Mouse (Mus musculus): Measurements from ENCODE around the gene Lrwd1. TPM values are rescaled to one million over a fixed set of nuclear protein-coding genes. Genes with fewer than 3 reads are reported as not detected.

Lrwd1 gene
- total and polyA plus RNA-seq, 3 experiments: 98.2 to 133 TPM; not detected in 1

DNA sequence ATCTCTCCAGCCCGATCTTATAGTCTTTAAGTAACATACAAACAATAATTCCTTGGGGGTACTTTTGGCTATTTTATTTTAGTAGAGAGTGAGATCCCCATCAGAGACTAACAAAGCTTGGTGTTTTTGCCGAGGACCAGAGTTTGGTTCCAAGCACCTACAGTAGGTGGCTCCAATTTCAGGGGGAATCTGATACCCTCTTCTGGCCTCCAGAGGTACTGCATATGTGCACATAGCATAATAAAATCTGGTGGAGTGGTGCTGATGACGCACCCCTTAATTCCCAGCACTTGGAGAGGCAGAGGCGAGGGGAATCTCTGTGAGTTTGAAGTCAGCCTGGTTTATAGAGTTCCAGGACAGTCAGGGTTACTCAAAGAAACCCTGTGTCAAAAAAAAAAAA lies 53.5 kb downstream of the Lrwd1 start:
- H3K36me3 ChIP-seq (ENCODE audit: control insufficient read depth in 1 of 2, insufficient read depth in 2 of 2, low read length in 2 of 2): peaks cover 0 to 3% of the 10 kb centered on the region in 2 experiments; a peak in 2 of 4 replicates
- no peak overlapping the region for H3K9ac ChIP-seq (ENCODE audit: control insufficient read depth, low read depth, low read length, poor library complexity, severe bottlenecking)
- no peaks in the 10 kb centered on the region for H3K9me3 ChIP-seq (replicated peaks; ENCODE audit: insufficient read depth, low read length)
- H3K27ac ChIP-seq (ENCODE audit: control insufficient read depth, low read depth, low read length): no peak overlapping the region
- no peaks in the 10 kb centered on the region for H3K27me3 ChIP-seq (ENCODE audit: control insufficient read depth in 1 of 2, insufficient read depth in 2 of 2, low read length in 2 of 2)
- no peaks in the 10 kb centered on the region for H3K79me2 ChIP-seq (ENCODE audit: control insufficient read depth, insufficient read depth, low read length, poor library complexity)
- no peak for TF ChIP-seq MAZ (IDR thresholded peaks at IDR 0.05; ENCODE audit: low read depth, low read length)
- TF ChIP-seq MYB (IDR thresholded peaks at IDR 0.05; ENCODE audit: low read depth, low read length): no peak
- TF ChIP-seq USF1 (IDR thresholded peaks at IDR 0.05; ENCODE audit: low read depth, low read length): no peak
- TF ChIP-seq HCFC1 (IDR thresholded peaks at IDR 0.05; ENCODE audit: low read depth, low read length): no peak
- TF ChIP-seq UBTF (IDR thresholded peaks at IDR 0.05; ENCODE audit: borderline replicate concordance, insufficient read depth, low read depth, low read length): no peak
- TF ChIP-seq NELFE (IDR thresholded peaks at IDR 0.05; ENCODE audit: low read depth, low read length): no peak
- TF ChIP-seq GATA1 (IDR thresholded peaks at IDR 0.05; ENCODE audit: low read depth, low read length): no peak
- TF ChIP-seq ELF1 (IDR thresholded peaks at IDR 0.05; ENCODE audit: low read depth, low read length): no peak
- no peak for TF ChIP-seq E2F4 (IDR thresholded peaks at IDR 0.05; ENCODE audit: borderline replicate concordance, low read depth, low read length)
- peak; percentile 24 for TF ChIP-seq RAD21 (IDR thresholded peaks at IDR 0.05; ENCODE audit: low read depth, low read length)
- TF ChIP-seq SMC3 (IDR thresholded peaks at IDR 0.05; ENCODE audit: low read depth, low read length): peak; percentile 50
- peak; percentile 40 to 80 (median 72) for TF ChIP-seq CTCF (IDR thresholded peaks at IDR 0.05 in 2 of 3, conservative IDR thresholded peaks at IDR 0.05 in 1 of 3; ENCODE audit: control insufficient read depth in 1 of 3, insufficient read depth in 1 of 3, low read depth in 2 of 3, low read length in 3 of 3, poor library complexity in 1 of 3, severe bottlenecking in 1 of 3)
- TF ChIP-seq CHD1 (IDR thresholded peaks at IDR 0.05; ENCODE audit: low read depth, low read length): no peak
- no peak overlapping the region for H3K4me3 ChIP-seq (ENCODE audit: control insufficient read depth in 1 of 2, insufficient read depth in 1 of 2, low read depth in 2 of 2, low read length in 2 of 2)
- H3K4me1 ChIP-seq (ENCODE audit: control insufficient read depth in 1 of 2, insufficient read depth in 2 of 2, low read length in 2 of 2): peaks cover 4 to 17% of the 10 kb centered on the region in 2 experiments
- peak; percentile 66 for DNase-seq (ENCODE audit: low read depth, low spot score)

DNA sequence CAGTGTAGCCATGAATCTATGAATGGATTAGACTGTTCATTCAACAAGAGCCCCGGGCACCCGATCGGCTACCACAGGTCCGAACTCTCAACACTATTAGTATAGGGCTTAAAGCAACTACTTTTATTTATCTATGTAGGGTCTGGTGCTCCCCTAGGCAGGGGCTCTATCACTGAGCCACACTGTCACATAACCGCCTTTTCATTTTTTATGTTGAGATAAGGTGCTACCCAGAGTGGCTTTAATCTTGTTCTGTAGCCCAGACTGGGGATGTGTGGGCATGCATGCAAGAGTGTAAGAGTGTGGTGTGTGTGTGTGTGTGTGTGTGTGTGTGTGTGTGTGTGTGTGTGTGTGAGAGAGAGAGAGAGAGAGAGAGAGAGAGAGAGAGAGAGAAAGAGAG lies 57.7 kb downstream of the Lrwd1 start:
- Histone ChIP-seq H3K4me1 (ENCODE audit: control insufficient read depth in 1 of 2, insufficient read depth in 2 of 2, low read length in 2 of 2) (peaks cover 5 to 18% of the 10 kb centered on the region in 2 experiments), H3K4me3 (ENCODE audit: control insufficient read depth in 1 of 2, insufficient read depth in 1 of 2, low read depth in 2 of 2, low read length in 2 of 2) (no peak overlapping the region), H3K9me3 (replicated peaks; ENCODE audit: insufficient read depth, low read length) (no peaks in the 10 kb centered on the region), H3K36me3 (ENCODE audit: control insufficient read depth in 1 of 2, insufficient read depth in 2 of 2, low read length in 2 of 2) (peaks cover 0 to 6% of the 10 kb centered on the region in 2 experiments; a peak in 2 of 4 replicates), H3K27ac (ENCODE audit: control insufficient read depth, low read depth, low read length) (no peak overlapping the region), H3K27me3 (ENCODE audit: control insufficient read depth in 1 of 2, insufficient read depth in 2 of 2, low read length in 2 of 2) (no peaks in the 10 kb centered on the region), H3K9ac (ENCODE audit: control insufficient read depth, low read depth, low read length, poor library complexity, severe bottlenecking) (no peak overlapping the region), H3K79me2 (ENCODE audit: control insufficient read depth, insufficient read depth, low read length, poor library complexity) (no peaks in the 10 kb centered on the region)
- TF ChIP-seq MYC (IDR thresholded peaks at IDR 0.05; ENCODE audit: low read depth, low read length) (no peak), MYB (IDR thresholded peaks at IDR 0.05; ENCODE audit: low read depth, low read length) (peak; percentile 51; the same call in 1 of the 2 replicates), KAT2A (conservative IDR thresholded peaks at IDR 0.05; ENCODE audit: low read depth, low read length) (no peak), GATA1 (IDR thresholded peaks at IDR 0.05; ENCODE audit: low read depth, low read length) (0 out of 2 replicates have a peak, but pooled peaks have one; percentile 7), UBTF (IDR thresholded peaks at IDR 0.05; ENCODE audit: borderline replicate concordance, insufficient read depth, low read depth, low read length) (no peak), EP300 (IDR thresholded peaks at IDR 0.05; ENCODE audit: low read depth in 1 of 2, low read length in 2 of 2) (peak; percentile 8 to 43; a peak in 1 of 4 replicates)
- peak; percentile 31 for DNase-seq (ENCODE audit: low read depth, low spot score)
